Mouse (Mus musculus) embryonic facial prominence, embryonic 11.5 days (tissue): Measurements from ENCODE around the gene Zfp993. TPM values are rescaled to one million over a fixed set of nuclear protein-coding genes. Genes with fewer than 3 reads are reported as not detected.

Experiments
- polyA plus RNA-seq: library from polyadenylated mRNA; unstranded; fragments of >200 nt; fragmentation: Nextera tagmentation; extraction: Ambion mirVana; gene quantifications from 2 replicates; pipeline ENCODE4 v1.2.1, GENCODE M21; 2014

The Zfp993 gene
- polyA plus RNA-seq, 1 experiment from 2014 or later = 2.1 TPM

Other genes starting within 250 kb of the Zfp993 start
- 4.8 and 5.0 TPM in 2 replicates for gene Zfp992, start 161.9 kb upstream of the Zfp993 start, polyA plus RNA-seq
- not detected in 2 replicates for gene Zfp981, start 108.9 kb upstream of the Zfp993 start, polyA plus RNA-seq